Mouse (Mus musculus): Measurements from ENCODE around the gene Pgbd1. TPM values are rescaled to one million over a fixed set of nuclear protein-coding genes. Genes with fewer than 3 reads are reported as not detected.
"Not testable (repeated sequence)": the region's sequence is repeated elsewhere in the genome, so short reads cannot be mapped to it uniquely, and the experiment has no call there.

The Pgbd1 gene
- under 1 TPM; 0.20 to 0.27 TPM for total RNA-seq (2021)
- long read RNA-seq, experiment 1 = 0 reads
- long read RNA-seq, experiment 2 = 0 reads

DNA sequence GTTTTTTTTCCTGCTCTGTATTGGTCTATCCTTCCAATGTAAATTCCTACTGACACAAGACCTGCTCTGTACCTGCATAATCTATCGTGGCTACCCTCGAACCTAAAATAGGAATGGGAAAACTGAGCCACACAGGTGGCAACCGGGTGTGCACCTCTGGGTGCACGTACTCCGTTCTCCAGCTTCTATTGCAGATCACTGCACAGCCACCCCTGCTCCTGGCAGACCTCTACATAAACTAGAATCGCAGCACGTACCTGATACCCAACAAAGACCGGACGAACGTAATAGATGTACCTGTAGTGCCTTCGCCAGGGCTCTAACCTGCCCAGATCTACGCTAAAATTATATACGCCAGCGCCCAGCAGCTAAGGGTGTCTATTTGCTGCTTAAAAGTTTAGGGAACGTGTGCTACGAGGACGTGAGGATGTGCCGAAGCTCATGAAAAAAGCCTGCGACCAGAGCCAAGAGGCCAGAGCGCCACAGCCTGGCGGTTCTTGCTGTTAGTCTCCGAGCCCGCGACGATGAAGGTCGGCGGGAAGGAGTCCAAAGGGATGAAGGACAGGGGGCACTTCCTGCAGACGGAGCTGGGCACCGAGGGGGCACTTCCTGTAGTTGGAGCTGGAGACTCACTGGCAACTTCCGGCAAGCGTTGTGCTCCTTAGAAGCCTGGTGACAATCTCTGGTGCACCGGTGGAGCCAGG lies at the start of gene Pgbd1:
Pgbd1 (minus strand) TSS at position 556 of the 704 bp plus-strand sequence.
- intact Hi-C loops (cut with DNase I; ENCODE audit: low total_unique reads) = no loop called here

DNA sequence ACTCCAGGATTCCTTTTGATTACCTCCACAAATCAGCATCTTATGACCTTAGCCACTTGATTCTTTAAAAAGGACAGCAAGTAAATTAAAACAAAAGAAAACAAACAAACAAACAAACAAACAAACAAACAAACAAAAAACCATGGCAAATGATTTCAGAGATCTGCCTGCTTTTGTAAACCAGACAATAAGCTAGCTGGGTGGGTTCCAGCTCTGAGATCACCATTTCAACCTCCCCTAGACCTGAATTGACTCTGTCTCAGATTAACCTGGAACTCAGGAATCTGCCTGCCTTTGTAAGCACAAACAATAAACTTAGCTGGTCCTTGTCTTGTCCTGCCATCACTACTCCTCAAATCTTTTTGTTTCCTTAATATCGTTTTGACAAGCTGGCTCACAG lies 46.0 kb upstream of the Pgbd1 start:
- no peak for DNase-seq
- intact Hi-C loops (cut with DNase I; ENCODE audit: low total_unique reads) = no loop called here

More for the DNA sequence above, at the start of gene Pgbd1:
- DNase-seq = peak; percentile 54

DNA sequence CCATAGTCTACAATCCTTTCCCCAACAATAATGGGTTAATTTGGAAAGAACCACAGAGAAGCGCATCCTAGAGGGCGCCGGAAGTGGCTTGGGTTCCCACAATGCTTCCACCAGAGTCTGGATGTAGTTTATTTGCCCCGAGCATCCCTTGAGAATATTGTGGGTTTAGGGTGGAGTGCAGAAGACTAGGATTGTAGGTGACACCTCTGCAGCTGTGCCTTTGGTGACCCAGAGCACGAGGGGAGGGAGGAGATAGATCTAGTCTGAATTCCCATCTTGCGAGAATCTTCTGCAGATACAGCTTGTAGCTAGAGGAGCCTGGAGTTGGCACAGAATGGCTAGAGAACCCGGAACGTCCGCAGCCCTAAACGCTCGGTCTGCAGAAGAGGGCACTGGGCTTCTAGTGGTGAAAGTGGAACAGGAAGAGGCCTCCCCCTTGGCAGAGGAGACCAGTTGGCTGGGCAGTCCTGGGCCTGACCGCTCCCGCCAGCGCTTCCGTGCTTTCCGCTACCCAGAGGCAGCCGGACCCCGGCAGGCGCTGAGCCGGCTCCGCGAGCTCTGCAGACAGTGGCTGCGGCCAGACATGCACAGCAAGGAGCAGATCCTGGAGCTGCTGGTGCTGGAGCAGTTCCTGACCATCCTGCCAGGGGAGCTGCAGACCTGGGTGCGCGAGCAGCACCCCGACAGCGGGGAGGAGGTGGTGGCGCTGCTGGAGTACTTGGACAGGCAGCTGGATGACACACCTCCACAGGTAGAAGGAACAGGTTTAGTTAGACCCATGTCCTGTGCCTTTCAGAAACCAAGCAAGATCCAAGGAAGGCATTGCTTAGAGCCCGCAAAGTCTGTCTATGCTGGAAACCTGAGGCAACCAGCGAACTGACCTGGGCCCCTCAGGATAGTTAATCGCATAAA lies 38.2 kb upstream of the Pgbd1 start, which contains the start of the genes Zkscan4 and Gm10065:
Zkscan4 (plus strand) TSS at position 149 of the 912 bp plus-strand sequence.
Gm10065 (minus strand) TSS at position 683 of the 912 bp plus-strand sequence.
- peak; percentile 63 for DNase-seq
- intact Hi-C loops (cut with DNase I; ENCODE audit: low total_unique reads) = not testable (repeated sequence)

DNA sequence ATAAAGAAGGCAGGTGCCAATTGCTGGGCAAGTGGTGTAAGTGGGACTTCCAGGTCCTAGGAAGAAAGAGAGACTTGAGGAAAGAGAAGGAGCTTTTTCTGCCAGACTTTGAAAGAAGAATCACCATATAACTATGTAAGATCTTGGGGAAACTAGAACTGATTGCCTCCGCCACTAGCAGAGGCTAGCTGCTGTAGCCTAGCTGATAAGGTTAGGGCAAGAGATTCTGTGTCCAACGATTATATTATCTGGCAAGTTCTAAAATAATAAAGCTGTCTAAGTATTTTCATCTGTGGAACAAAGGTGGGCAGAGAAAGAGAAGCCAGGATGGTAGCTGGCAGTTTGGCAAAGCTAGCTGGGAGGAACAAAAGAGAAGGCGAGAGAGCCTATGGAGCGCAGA lies 31.6 kb upstream of the Pgbd1 start:
- intact Hi-C loops (cut with DNase I; ENCODE audit: low total_unique reads) = no loop called here
- DNase-seq = no peak

DNA sequence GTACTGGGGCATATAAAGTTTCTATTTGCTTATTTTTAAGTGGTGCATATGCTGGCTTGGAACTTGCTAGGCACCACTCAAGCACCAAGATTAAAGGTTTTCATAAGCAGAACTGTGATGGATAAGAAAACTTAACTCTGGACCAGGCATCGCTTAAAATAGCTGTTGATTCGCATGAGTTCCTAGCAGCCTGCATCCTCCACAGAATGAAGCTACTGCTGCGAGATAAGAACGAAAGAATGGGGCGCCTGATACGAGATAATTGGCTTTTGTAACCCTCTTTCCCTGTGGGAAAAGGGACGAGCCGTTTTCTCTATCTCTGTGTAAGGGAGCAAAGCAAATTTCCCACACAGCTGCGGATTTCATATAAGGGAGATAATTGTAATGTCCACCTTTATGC lies 28.2 kb upstream of the Pgbd1 start:
- DNase-seq = no peak
- intact Hi-C loops (cut with DNase I; ENCODE audit: low total_unique reads) = no loop called here

DNA sequence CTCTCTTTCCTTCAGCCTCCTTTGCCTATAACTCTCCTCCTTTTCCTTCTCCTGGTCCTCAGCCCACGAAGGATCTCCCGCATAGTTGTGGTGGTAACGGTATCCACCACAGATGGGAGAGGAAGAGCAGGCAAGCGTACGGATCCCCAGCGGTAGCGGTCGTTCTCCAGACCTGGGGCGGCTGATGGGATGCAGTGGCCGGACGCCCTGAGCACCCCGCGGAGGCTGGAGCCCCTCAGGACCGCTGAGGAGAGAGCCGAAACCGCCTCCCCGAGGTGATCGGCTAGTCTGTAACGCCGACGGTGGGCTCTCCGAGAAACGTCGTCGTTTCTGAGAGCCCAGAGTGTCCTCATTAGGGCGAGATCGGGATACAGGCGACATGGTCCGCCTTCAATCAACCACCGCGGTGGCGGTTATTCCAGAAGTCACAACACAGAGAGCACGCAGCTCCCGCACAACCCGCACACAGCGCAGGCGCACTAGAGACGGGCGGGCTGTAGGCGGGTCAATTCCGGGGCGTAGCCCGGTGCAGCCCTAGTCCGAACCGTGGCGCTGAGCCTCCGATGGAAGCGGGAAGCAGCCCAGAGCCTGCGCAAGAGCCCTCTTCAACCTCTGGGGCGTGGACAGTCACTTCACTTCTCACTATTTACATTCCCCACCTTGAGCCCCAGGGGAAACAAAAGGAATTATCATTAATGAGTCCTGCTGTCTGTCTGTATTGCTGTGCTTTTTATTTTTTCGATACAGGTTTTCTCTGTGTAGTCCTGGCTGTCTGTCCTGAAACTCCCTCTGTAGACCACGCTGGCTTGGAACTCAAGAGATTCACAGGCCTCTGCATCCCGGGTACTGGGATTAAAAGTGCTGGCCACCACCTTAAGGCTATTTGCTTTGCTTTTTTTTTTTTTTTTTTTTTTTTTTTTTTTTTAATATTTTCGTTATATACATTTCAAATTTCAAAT lies 27.5 kb upstream of the Pgbd1 start, which contains the start of gene Nkapl:
Nkapl (minus strand) TSS at position 449 of the 959 bp plus-strand sequence.
- peak; percentile 83 for DNase-seq
- intact Hi-C loops (cut with DNase I; ENCODE audit: low total_unique reads) = no loop called here

DNA sequence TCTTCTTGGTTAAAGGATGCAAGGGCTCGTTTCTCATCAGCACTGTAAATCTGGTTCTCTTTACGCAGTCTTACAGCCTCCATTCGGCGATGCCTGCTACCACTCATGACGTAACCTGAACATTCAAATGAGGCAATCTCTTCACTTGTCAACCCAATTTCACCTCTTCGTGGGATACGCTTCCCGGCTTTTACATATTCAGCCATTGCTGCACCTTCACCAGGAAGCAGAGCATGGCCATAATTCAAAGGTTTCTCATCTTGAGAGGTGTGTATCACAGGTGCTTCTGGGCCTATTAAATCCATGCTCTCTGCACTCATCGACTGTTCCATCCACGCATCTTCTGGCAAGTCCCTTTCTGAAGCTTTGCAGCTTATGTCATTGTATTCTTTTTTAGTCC lies 26.5 kb upstream of the Pgbd1 start:
- intact Hi-C loops (cut with DNase I; ENCODE audit: low total_unique reads) = no loop called here
- no peak for DNase-seq

DNA sequence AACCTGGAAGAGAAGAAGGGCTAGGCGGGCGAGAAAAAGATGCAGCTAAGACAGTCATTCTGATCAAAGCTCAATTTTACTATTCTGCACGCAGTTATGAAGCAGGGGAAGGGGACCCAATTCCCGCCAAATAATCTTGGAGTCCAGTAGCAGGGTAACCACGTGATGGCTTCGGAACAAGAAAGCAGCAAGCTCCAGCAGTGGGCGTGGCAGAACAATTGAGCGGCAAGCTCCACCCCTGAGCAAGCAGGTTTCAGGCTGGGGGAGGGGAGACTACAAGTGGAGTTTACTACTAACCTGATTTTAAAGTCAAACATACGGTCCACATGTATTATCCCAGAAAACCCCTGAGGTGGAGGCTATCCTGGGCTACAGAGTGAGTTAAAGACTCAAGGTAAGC lies 21.7 kb upstream of the Pgbd1 start:
- DNase-seq; intact Hi-C loops (cut with DNase I; ENCODE audit: low total_unique reads): not testable (repeated sequence)

DNA sequence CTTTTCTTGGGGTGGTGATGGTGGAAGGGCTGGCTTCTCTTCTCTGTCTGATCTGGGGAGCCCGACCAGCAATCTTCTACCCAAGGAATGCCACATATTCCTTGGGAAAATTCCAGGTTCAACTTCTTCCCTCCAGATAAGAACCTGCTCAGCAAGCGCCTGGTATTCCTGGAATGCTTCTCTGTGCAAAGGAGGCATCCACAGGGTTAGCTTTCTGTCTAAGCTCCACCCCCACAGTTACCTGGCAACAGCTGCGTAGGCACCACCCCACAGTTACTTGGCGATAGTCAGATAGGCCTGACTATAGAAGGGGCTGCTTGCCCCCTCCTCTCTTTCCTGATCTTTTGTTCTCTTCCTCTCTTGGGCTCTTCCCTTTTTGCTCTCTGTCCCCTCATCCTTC lies 15.5 kb upstream of the Pgbd1 start:
- intact Hi-C loops (cut with DNase I; ENCODE audit: low total_unique reads) = no loop called here
- DNase-seq = no peak

GRCm38 (mm10) chr13:21454133-21454532 lies 13.3 kb upstream of the Pgbd1 start:
- DNase-seq = no peak
- intact Hi-C loops (cut with DNase I; ENCODE audit: low total_unique reads) = no loop called here

GRCm38 (mm10) chr13:21453449-21453848 lies 12.6 kb upstream of the Pgbd1 start, which contains the start of gene Zscan26:
Gene Zscan26 (minus strand): TSS chr13:21453730.
- intact Hi-C loops (cut with DNase I; ENCODE audit: low total_unique reads) = no loop called here
- peak; percentile 76 for DNase-seq

- no peak for DNase-seq
Observed at GRCm38 (mm10) chr13:21453042-21453441, 12.2 kb upstream of the Pgbd1 start.

DNA sequence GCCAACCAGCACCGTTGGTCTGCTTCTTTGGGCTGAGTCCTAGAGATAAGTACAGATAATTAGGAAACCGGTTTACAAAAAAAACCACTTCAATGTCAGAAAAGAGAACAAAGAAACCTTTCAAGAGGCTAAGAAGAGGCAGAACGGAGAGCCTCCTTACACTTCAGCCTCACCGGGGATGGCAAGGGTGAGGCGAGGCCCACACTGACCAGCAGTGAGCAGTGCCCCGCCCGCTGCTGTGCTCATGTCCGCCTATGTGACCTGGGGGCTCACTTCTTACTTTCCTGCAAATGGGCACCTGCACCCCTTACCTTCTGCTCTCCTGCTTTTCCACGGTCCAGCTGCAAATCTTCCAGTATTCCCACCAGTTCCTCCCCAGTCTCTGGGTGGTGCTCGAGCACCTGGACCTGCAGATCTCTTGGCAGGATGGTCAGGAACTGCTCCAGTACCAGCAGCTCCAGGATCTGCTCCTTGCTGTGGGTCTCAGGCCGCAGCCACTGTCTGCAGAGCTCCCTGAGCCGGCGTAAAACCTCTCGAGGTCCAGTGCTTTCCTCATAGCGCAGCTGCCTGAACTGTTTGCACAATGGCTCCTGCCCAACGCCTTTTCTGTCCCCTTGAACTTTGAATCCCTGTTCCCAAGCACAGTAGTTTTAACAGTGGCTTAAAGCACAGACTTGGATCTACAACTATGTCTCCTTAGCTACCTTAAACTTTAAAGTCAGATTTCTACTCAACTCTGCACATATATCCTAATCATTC lies 7.2 kb upstream of the Pgbd1 start:
- intact Hi-C loops (cut with DNase I; ENCODE audit: low total_unique reads) = loop anchor here (5.0 kb wide), 1 partner anchor 36 kb away; no protein-coding TSS in a partner anchor
- no peak for DNase-seq

More at GRCm38 (mm10) chr13:21453042-21453441, 12.2 kb upstream of the Pgbd1 start:
- intact Hi-C loops (cut with DNase I; ENCODE audit: low total_unique reads) = no loop called here

DNA sequence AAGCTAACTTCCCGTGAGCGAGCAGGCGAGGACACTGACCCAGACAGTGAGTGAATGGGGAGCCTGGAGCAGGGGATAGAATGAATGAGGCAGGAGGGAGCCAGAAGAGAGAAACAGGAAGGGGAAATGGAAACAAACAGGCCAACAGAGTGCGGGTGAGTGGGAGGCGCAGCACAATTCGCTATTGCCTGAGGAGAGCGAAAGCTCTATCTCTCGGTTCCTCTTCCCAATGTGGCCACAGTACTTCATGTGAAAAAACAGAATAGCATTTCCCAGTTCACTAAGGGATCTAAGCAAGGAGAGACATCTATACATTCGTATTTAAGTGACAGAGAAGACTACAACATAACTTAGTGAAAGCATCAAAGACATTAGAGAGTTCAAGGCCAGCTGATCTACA lies 5.9 kb upstream of the Pgbd1 start:
- DNase-seq = no peak
- intact Hi-C loops (cut with DNase I; ENCODE audit: low total_unique reads) = loop anchor here (5.0 kb wide), 1 partner anchor 34 kb away; no protein-coding TSS in a partner anchor

DNA sequence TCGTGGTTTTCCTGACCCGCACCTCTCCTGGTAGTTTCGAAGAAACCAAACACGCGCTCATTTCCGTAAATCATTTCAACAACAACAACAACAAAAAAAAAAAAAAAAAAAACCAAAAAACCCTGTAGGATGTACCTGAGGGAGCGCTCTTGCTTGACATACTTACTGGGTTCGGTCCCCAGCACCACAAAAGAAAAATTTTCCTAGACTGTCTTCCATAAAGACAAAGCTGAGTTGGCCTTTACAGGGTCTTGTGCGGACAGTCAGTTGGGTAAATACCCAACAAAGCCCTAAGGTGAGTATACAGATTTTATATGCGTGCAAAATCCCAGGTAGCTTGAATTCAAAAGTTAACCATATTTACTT lies 332 bp upstream of the Pgbd1 start:
- intact Hi-C loops (cut with DNase I; ENCODE audit: low total_unique reads) = no loop called here
- no peak for DNase-seq

- no peak for DNase-seq
- intact Hi-C loops (cut with DNase I; ENCODE audit: low total_unique reads) = no loop called here
Observed at GRCm38 (mm10) chr13:21435476-21435875, 5.4 kb downstream of the Pgbd1 start.

DNA sequence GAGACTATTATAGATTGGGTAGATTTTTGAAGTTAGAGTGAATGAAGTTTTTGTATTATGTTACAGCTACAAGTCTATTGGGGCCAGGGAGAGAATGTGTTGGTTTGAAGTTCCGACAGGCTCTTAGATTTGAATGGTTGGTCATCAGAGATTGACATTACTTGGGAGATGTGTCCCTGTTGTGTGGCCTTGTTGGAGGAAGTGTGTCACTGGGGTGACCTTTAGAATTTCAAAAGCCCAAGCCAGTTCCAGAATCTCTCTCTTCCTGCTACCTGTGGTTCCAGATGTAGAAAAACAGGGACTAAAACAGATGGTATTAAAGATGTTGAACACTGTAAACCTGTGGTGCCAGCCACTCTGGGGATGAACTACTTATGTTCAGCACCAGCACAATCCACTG lies 13.2 kb downstream of the Pgbd1 start:
- no peak for DNase-seq
- intact Hi-C loops (cut with DNase I; ENCODE audit: low total_unique reads) = no loop called here

GRCm38 (mm10) chr13:21423301-21423700 lies 17.6 kb downstream of the Pgbd1 start:
- intact Hi-C loops (cut with DNase I; ENCODE audit: low total_unique reads) = no loop called here
- no peak for DNase-seq
